Comparison of ENCODE assay signal across 1 mouse cellular context in the genomic region with DNA sequence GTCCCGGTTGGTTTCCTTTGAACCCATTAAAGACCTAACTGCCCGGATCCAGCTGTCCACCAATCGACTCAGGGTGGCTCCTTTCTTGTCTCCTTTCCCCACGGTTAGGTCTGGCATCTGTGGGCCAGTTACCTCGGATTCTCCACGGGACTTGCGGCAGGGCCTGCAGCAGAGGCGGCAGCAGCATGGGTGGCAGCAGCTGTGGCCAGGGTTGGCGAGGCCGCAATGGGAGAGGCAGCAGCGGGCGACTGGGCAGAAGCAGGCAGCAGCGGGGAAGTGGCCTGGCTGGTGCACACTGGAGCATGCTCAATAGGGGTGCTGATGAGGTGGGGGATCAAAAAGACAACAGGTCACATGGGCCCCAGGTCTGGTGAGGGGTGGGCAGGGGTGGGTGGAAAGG.
TF ChIP-seq lines count a peak whose summit lies in the region.

No protein-coding gene starts in this region.

TF ChIP-seq in ES-E14, 5 proteins besides CTCF, POLR2A, EP300 and RAD21 (continued from another document):
- no peak for TF ChIP-seq ZC3H11A (IDR thresholded peaks at IDR 0.05; ENCODE audit: borderline replicate concordance, low read depth, low read length)
